Mouse (Mus musculus): ENCODE data around the gene Borcs6. TPM values are rescaled to one million over a fixed set of nuclear protein-coding genes. Genes with fewer than 3 reads are reported as not detected.

The Borcs6 gene
- total RNA-seq, 2 experiments from 2014 or later, result 14.6 to 14.9 TPM

DNA sequence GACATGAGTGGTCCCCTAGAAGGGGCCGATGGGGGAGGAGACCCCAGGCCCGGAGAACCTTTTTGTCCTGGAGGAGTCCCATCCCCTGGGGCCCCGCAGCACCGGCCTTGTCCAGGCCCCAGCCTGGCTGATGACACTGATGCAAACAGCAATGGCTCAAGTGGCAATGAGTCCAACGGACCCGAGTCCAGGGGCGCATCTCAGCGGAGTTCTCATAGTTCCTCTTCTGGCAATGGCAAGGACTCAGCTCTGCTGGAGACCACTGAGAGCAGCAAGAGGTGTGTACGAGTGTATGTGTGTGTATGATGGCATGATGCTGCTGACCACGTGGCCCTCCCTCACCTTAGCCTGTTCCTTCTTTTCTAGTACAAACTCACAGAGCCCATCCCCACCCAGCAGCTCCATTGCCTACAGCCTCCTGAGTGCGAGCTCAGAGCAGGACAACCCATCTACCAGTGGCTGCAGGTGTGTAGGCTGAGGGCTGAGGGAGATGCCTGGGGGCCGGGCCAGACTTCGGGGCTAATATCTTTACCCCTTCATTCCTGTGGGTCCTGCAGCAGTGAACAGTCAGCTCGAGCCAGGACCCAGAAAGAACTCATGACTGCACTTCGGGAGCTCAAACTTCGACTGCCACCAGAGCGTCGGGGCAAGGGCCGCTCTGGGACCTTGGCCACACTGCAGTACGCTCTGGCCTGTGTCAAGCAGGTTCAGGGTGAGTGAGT is 41.3 kb downstream of the Borcs6 start:
- no peak for DNase-seq (ENCODE audit: low spot score in 2 of 2)

DNA sequence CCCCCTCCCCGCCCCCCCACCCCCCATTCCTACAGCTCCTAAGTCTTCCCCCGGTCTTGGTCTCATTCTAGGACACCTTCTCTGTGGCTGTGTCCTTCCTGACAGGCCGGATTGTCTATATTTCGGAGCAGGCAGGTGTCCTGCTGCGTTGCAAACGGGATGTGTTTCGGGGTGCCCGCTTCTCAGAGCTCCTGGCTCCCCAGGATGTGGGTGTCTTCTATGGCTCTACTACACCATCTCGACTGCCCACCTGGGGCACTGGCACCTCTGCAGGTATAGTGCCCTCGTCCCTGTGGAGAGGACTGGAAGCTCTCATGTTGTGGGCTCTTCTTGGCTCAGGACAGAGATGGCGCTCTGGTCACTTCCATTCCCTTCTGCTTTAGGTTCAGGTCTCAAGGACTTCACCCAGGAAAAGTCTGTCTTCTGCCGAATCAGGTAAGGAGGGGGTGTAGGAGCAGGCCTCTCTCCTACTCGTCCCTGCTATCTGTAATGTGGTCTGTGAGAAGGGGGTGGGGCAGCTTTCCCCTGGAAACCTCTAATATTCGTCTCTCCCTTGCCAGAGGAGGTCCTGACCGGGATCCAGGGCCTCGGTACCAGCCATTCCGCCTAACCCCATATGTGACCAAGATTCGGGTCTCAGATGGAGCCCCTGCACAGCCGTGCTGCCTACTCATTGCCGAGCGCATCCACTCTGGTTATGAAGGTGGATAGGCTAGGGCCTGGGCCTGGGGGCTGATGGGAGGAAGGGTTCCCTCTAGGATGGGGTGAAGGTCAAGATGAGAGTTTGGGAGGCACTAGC is 42.3 kb downstream of the Borcs6 start:
- no peak for DNase-seq (ENCODE audit: low spot score in 2 of 2)

DNA sequence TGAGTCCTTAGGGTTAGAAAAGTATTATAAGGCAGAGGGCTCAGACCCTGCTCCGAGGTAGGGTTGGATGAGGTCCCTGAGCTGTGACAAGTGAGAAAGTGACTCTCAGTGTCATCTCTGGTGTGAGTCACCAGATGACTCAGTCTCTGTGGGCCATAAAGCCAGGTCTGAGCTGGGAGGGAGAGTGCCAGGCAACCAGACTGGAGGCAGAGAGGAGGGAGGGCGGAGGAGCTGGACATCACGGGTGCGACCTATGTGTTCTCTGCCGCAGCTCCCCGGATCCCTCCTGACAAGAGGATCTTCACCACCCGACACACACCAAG is 42.8 kb downstream of the Borcs6 start:
- DNase-seq (ENCODE audit: low spot score in 2 of 2), result no peak

GRCm38 (mm10) chr11:69103121-69103520 is 43.6 kb downstream of the Borcs6 start:
- DNase-seq (ENCODE audit: low spot score in 2 of 2), result peak in 1 of 2 experiments; percentile 11

DNA sequence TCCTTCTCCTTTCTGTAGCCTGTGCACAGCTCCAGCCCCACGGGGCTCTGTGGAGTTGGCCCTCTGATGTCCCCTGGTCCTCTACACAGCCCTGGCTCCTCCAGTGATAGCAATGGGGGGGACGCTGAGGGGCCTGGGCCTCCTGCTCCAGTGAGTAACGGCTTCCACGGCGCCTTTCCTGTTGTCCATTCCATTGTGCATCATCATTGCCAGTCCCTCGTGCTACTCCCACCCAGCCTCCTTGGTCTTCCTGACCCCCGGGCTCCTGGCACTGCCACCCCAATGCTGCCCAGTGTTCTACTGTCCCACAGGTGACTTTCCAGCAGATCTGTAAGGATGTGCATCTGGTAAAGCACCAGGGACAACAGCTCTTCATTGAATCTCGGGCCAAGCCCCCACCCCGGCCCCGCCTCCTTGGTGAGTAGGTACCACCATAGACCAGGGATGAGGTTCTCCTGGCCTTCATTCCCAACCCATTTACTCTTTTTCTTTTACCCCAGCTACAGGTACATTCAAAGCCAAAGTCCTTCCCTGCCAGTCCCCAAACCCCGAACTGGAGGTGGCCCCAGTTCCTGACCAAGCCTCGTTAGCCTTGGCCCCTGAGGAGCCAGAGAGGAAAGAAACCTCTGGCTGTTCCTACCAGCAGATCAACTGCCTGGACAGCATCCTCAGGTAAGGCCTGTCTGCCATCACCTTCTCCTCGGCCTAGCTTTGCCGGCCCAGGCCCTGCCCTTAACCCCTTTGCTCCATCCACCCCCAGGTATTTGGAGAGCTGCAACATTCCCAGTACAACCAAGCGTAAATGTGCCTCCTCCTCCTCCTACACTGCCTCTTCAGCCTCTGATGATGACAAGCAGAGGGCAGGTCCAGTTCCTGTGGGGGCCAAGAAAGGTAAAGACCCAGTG is 44.3 kb downstream of the Borcs6 start:
- DNase-seq (ENCODE audit: low spot score in 2 of 2), result peak in 1 of 2 experiments; percentile 9

GRCm38 (mm10) chr11:69104487-69104886 is 45.0 kb downstream of the Borcs6 start:
- no peak for DNase-seq (ENCODE audit: low spot score in 2 of 2)

- DNase-seq (ENCODE audit: low spot score in 2 of 2), result no peak
These were observed 45.7 kb downstream of the Borcs6 start for GRCm38 (mm10) chr11:69105227-69105626.

- no peak for DNase-seq (ENCODE audit: low spot score in 2 of 2)
These were observed 46.3 kb downstream of the Borcs6 start for GRCm38 (mm10) chr11:69105796-69106195.

DNA sequence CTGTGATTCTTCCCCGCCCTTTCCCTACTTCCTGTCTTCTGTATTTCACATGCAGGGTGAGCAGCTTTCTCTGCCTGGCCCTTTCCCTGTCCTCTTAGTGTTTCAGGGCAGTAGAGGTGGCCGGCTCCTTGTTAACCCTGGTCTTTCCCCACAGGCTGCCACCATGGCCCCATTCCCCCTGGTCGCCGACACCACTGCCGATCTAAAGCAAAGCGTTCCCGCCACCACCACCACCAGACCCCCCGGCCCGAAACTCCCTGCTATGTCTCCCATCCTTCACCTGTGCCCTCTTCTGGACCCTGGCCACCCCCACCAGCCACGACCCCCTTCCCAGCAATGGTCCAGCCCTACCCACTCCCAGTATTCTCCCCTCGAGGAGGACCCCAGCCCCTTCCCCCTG is 46.8 kb downstream of the Borcs6 start:
- peak in 1 of 2 experiments; percentile 14 for DNase-seq (ENCODE audit: low spot score in 2 of 2)

DNA sequence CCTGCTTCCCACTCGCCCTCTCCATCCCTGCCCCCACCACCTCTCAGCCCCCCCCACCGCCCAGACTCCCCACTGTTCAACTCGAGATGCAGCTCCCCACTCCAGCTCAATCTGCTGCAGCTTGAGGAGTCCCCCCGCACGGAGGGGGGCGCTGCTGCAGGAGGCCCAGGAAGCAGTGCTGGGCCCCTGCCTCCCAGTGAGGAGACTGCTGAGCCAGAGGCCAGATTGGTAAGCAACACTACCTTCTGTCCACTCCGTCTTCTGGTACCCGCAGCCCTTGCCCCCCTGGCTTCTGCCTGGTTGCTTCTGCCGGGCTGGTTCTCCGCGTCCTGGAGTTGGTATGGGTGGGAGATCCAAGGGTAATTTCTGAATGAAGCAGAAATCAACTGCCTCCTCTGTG is 47.3 kb downstream of the Borcs6 start:
- DNase-seq (ENCODE audit: low spot score in 2 of 2), result no peak

- DNase-seq (ENCODE audit: low spot score in 2 of 2), result peak in 1 of 2 experiments; percentile 8
These were observed 48.2 kb downstream of the Borcs6 start for GRCm38 (mm10) chr11:69107676-69108075.

DNA sequence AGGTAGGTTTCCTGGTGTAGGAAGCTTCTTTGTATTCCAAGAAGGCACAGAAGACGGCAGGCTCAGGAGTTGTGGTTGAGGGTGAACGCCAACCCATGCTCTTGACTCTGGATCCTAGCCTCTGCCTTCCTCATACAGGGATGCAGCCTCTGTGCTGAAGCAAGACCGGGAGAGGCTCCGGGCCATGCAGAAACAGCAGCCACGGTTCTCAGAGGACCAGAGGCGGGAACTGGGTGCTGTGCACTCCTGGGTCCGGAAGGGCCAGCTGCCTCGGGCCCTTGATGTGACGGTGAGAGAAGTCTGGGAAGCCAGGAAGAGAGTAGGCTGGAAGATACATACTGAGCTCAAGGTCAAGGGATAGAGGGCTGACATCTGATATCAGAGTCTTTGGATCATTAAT is 48.7 kb downstream of the Borcs6 start:
- DNase-seq (ENCODE audit: low spot score in 2 of 2), result no peak

DNA sequence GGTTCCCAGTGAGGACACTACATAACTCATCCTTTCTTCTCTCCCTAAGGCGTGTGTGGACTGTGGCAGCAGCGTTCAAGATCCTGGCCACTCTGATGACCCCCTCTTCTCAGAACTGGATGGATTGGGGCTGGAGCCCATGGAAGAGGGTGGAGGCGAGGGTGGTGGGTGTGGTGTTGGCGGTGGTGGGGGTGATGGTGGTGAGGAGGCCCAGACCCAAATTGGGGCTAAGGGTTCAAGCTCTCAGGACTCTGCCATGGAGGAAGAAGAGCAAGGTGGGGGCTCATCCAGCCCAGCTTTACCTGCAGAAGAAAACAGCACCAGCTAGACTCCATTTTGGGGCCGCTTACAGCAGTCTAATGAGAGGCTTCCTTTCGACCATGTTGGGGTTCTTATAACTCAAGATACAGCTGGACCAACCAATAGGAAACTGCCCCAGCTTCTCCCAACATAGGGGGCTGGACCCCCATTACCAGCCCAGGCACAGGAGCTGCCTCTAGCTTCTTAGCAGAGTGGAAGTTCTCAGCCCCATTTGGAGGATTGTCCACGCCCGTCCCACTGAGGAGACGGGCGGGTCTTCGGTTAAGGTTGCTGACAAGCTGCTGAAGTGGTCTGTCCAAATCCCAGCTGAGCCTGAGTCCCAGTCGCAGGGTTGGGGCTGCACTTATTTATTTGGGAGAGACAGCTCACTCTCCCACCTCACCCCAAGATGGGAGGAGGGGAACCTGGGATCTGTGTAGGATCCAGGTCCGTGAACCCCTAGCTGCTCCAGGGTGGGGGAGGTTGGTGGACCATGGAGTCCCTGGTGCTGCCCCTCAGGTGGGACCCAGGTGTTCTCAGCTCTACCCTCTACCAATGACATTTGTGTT is 49.7 kb downstream of the Borcs6 start:
- DNase-seq (ENCODE audit: low spot score in 2 of 2), result peak in 1 of 2 experiments; percentile 12

DNA sequence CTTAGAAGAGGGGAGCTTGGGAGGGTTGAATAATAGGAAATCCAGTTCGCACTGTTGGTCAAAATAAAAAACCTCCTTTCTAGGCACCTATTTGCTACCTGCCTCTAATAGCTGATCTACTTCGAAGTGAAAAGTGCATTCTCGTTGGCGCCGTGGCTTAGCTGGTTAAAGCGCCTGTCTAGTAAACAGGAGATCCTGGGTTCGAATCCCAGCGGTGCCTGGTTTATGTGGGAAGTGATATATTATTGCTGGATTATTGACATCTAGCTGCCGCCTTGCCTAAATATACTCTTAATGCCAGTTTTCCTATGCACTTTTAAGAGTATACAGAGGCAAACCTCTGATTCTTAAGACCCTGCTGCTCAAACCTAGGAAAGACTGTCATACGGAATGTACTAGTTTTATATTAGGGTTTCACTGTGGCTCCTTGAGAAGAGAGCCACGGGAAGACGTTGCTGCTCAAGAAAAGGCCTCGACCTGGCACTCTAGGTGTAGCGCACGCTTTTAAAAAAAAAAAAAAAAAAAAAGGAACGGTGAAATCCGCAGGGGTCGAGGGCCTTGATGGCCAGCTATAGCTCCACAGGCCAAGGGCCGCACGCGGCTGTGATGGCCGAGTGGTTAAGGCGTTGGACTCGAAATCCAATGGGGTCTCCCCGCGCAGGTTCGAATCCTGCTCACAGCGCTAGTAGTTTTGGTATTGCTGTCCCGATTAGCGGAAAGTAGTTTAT is 51.0 kb downstream of the Borcs6 start:
- peak; percentile 92 to 94 for DNase-seq (ENCODE audit: low spot score in 2 of 2)

Other genes with a start within 250 kb of the Borcs6 start
- 10 to 100 TPM; 76.4 to 86.4 TPM for gene Ndel1, start 187.9 kb upstream of the Borcs6 start, total RNA-seq (2021)
- under 1 TPM in 1 of 2 experiments, not detected in 1; 0.07 TPM for gene Rnf222, start 171.2 kb upstream of the Borcs6 start, total RNA-seq (2021)
- gene Rpl26, start 158.1 kb upstream of the Borcs6 start, total RNA-seq (2021), result 1,000 to 10,000 TPM; 1,219 to 1,338 TPM
- not detected for gene Odf4, start 132.6 kb upstream of the Borcs6 start, total RNA-seq (2021)
- gene Arhgef15, start 102.2 kb upstream of the Borcs6 start, total RNA-seq (2021), result 10 to 100 TPM; 16.9 to 19.0 TPM
- gene Slc25a35, start 91.6 kb upstream of the Borcs6 start, total RNA-seq (2021), result 1 to 10 TPM; 1.1 to 2.7 TPM
- gene Rangrf, start 84.5 kb upstream of the Borcs6 start, total RNA-seq (2021), result 10 to 100 TPM; 23.5 to 25.1 TPM
- gene Pfas, start 51.3 kb upstream of the Borcs6 start, total RNA-seq (2021), result 10 to 100 TPM; 14.9 to 16.8 TPM
- 10 to 100 TPM; 21.9 to 23.1 TPM for gene Ctc1, start 43.8 kb upstream of the Borcs6 start, total RNA-seq (2021)
- gene Aurkb, start 14.1 kb upstream of the Borcs6 start, total RNA-seq (2021), result 10 to 100 TPM; 25.6 TPM
- gene Tmem107, start 11.1 kb downstream of the Borcs6 start, total RNA-seq (2021), result 10 to 100 TPM; 11.7 to 14.3 TPM
- 10 to 100 TPM; 61.1 to 70.4 TPM for gene Vamp2, start 28.8 kb downstream of the Borcs6 start, total RNA-seq (2021)
- gene Per1, start 35.5 kb downstream of the Borcs6 start, total RNA-seq (2021), result 10 to 100 TPM; 32.1 to 49.3 TPM
- gene Hes7, start 60.7 kb downstream of the Borcs6 start, total RNA-seq (2021), result under 1 TPM; 0.34 to 0.54 TPM
- under 1 TPM; 0.29 to 0.56 TPM for gene 9130213A22Rik, start 62.9 kb downstream of the Borcs6 start, total RNA-seq (2021)
- gene Aloxe3, start 66.2 kb downstream of the Borcs6 start, total RNA-seq (2021), result under 1 TPM in 1 of 2 experiments, not detected in 1; 0.23 TPM
- not detected for gene Alox12b, start 97.3 kb downstream of the Borcs6 start, total RNA-seq (2021)
- gene Alox8, start 138.1 kb downstream of the Borcs6 start, total RNA-seq (2021), result not detected
- gene Gucy2e, start 177.3 kb downstream of the Borcs6 start, total RNA-seq (2021), result not detected